Mouse (Mus musculus) heart, adult 11 months (tissue): Measurements from ENCODE around the gene Sv2c.
A peak's percentile ranks its signal among the peaks of the same experiment; 100 is the strongest.
"Not testable (repeated sequence)": the region's sequence is repeated elsewhere in the genome, so short reads cannot be mapped to it uniquely, and the experiment has no call there.

Experiments used
- DNase-seq: peaks from one replicate; pipeline ENCODE4 v3.0.0; 2022

The Sv2c gene

DNA sequence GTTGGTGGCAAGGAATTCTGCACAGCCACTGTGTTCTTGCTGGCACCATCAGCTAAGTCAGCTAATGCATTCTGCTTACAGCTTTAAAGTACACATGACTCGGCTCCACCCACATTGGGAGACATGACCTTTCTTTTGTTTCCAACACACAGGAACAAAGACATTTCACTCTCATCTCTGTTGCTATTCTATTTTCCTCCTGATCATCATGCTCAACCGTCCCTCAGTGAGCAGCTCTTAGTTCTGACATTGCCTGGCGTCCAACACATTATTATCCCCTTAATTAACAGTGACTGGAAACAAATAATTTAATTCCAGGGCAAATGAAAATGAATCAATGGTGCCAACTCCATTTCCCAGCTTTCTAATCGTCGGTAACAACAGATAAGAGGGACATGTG lies 87.0 kb downstream of the Sv2c start:
- DNase-seq, result peak; percentile 42

DNA sequence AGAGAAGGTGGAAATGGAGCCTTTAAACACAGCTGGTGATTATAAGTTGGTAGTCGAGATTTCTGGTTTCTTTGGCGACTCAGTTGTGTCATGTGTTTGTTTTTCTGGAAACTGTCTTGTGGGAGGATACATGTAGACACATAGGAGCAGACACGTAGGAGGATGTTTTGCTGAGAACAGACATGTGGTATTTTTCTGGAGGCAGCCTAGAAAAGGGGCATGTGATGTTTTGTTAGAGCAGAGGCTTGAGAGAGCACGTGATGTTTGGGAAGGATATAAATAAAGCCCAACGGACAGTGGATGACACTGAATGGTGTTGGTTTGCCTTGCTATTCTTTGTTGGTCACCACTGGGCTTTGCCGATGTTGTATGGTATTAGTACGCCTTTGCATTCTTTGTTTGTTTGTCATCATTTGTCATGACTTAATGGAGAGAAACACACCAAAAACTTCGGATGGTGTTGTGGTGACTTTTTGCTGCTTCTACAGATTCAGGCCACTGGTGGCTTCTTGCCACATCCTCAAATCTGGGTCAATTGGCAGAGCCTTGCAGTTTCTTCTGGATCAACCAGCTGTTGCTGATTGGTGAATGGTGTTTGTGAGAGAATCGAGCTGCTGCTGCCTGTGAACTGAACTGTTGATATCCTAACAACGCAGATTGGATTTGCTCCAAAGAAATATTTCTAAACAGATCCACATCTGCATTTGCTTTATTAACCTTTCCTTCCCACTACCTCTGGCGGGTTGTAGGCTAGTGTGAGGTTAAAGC lies 91.9 kb downstream of the Sv2c start:
- peak; percentile 40 for DNase-seq

DNA sequence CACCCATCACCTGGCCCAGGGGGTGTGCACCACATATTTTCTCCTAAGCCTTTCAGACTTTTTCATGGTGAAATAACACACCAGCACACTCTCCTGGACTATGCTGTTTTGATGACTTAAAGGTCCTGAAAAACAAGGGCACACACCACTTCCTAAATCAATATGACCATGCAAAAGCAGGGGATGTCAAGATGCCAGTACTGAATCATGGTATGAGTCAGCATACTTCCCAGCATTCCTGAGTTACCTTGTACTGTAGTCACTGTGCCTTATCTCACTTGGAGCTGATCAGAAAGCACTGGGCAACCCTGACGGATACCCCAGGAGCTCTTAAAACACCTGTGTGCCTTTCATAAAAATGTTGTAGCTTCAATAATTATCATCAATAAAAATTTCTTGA lies 92.8 kb downstream of the Sv2c start:
- DNase-seq, result no peak

DNA sequence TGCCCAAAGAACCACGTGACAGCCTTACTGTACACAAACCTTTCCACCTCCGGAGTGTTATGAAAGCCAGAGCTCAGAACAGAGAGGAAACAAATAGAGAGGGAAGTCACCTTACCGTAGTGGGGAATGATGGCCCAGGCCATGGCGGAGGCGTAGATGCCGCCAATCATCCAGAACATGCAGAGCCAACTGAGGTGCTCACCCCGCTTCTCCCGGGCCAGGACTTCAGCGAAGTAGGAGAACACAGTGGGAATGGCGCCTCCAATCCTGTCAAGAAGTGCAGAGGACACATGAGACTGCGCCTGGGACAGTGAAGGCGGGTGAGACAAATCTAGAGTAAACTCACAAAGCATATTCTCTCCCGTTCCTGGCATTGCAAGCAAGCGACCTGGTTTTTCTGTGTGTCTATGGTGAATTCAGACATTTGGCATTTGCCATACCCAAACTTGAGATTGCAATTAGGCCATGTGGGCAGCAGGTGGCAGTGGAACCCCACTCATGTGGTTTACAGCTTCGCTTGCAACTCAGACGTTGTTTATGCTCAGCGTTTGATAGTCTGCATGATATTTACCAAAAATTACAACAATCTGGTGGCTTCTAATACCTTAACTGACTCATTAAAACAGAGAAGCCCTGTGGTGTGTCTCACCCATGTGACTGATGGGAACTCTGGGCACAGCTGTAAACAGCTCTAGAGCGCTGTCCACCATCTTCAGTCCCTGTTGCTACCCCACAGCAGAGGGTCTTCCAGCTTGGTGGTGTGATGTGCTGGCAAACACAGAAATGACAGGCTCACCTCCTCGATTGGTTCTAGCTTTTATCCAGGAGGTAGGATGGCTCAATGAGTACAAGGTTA lies 101.8 kb downstream of the Sv2c start:
- peak; percentile 78 for DNase-seq

DNA sequence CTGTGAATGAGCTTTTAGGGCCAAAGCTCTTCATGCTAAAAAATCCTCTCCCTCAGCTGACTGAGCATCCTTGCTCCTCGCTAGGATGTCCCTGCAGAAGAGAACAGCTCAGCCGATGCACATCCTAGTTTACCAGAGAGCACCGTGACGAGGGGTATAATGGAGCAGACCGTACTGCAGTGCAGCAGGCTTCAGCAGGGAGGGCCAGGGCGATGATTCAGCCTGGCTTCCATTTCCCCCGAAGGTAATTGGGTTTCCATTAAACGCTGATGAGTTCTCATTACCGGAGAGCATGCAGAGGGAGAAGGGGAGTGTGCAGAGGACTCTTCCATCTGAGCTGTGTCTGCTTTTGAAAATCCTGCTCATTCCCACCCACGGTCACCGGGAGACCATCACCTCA lies 108.5 kb downstream of the Sv2c start:
- DNase-seq, result peak; percentile 77

DNA sequence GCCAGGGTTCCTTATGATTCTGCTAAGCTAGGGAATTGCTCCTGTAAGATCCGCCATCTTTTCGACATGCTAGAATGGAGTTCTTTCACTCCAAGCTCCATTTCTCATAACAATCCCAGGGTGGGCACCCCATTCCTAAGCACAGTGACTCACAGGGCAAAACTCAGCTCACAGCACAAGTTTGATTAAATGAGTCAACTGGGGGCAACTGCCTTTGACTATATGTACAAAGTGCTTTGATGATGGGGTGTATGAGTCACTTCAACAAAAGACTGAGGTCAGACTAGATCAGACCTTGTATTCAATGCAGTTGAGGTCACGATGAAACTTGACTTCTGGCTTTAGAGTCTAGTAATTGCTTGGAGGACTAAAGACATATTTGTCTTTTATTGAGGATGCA lies 116.9 kb downstream of the Sv2c start:
- peak; percentile 55 for DNase-seq

DNA sequence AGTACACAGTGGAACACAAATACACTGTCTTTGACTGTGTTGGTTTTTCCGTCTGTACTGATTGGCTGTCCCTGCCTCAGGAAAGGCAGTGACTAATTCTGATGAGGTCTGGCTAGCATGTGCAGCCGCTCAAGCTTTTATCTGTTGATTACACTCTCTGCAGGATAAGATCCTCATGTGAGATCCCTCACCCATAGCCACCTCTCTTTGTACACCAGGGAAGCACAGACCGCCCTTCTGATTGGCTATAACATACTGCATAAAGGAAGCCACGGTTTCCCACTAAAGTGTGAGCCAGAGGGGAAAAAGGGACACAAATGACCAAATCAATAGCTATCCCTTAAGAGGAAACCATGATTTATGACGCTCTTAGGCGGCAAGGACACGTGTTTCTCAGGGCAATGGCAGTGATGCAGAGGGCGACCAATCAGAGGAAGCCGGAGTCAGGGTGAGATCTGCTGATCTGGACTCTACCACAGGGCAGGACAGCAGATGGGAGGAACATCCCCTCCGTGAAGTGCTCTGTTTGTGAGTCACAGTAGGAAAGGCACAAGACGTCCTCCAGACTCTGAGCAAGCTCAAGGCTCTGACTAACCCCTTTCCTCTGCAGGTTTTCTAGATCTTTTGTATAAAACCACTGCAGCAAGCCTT lies 121.4 kb downstream of the Sv2c start:
- peak; percentile 86 for DNase-seq

DNA sequence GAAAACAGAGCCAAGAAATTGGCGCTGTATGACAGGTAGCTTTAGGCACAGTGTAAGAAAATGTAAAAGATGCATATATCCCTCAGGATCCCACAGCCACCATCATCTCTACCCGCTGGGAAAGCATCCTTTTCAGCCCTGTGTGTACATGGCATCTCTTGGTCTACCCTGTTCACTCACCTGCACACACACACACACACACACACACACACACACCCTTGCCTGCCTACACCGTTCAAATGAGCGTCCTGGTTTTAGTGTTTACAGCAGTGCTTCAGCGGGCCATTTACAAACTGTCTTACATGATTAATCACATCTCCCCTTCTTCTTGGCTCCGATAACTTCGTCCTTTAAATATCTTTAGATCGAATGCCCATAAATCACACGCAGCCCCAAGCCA lies 123.4 kb downstream of the Sv2c start:
- peak; percentile 34 for DNase-seq

DNA sequence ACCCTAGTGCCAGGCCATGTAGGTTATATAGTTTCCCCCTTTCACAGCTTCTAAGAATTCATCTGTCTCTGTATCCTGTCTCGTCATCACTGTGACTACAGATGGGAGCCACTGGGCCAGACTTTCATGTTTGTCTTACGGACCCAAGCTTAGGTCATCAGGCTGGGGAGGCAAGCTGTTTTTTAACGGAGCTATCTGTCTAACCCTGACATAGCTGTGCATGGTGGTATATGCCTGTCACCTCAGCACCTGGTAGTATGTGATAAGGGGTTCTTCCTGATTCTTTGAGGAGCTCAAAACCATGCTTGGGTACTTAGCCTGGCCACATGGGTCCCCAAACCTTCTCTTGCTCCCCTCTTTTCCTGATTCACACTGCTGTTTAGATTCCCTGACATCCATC lies 124.2 kb downstream of the Sv2c start:
- DNase-seq, result peak; percentile 64

DNA sequence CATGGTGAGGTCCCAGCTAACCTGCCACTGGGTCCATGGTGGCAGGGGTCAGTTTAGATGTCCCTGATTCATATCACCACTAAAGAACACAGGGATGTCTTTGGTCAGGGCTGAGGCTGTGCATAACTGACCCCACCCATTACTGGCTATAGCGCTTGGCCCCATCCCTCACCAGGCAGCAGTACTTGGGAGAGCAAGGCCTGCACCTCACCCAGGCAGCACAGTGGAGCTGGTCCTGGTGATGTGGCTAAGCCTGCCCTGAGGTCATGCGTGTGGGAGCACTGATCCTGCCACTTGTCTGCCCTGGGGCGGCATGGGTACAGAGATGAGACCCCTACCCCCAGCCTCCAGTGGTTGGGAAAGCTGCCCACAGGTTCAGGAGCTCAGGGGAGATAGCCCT lies 128.8 kb downstream of the Sv2c start:
- no peak for DNase-seq

DNA sequence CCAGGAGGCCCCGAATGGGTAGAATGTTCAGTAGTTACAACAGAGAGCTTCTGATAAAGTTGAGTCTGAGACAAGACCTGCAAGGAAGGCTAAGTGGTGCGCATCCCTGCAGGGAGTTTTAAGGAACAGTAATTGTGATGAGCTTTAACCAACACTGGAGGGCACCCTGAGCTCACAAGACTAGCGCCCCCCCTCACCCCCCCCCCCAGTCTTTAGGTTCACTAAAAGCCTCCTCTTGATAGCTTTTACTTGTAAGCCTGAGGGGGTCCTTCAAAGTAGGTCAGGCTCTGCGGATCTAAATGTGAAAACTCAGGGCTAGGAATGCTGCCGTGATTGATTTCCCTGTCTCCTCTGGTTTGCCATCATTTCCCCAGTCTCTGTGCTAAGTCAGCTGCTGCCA lies 129.9 kb downstream of the Sv2c start:
- no peak for DNase-seq

DNA sequence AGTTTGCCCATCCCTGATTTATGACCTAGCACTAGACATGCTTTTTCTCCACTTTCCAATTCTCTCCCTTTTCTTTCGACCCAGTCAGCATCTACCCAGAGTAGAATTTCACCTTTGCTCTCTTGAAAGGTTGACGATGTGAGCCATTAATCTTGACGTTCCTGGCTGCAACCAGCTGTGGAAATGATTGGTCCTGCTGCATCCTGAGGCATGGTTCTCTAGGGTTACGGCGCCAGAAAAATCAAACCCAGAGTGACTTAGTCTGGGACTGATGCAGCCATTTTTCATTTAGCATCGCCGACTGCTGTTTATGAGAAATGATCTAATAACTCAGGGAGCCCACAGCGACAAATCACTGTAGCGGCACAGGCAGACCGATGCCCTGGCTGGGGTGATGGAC lies 133.0 kb downstream of the Sv2c start:
- no peak for DNase-seq

DNA sequence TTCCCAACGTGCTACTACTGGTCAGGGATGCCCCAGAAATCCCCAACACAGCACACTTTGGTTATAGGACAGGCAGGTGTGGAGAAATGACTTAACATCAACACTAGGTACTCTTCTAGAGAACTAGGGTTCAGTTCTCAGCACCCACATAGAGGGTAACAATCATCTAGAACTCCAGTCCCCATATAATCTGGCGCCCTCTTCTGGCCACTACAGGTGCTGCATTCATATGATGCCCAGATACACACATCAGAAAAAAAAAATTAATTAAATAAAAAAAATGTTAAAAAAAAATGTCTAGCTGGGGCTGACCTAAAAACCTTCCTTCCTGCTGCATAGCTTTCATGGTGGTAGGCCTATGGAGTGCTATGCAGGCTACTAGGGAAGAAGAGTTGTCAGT lies 135.1 kb downstream of the Sv2c start:
- no peak for DNase-seq

DNA sequence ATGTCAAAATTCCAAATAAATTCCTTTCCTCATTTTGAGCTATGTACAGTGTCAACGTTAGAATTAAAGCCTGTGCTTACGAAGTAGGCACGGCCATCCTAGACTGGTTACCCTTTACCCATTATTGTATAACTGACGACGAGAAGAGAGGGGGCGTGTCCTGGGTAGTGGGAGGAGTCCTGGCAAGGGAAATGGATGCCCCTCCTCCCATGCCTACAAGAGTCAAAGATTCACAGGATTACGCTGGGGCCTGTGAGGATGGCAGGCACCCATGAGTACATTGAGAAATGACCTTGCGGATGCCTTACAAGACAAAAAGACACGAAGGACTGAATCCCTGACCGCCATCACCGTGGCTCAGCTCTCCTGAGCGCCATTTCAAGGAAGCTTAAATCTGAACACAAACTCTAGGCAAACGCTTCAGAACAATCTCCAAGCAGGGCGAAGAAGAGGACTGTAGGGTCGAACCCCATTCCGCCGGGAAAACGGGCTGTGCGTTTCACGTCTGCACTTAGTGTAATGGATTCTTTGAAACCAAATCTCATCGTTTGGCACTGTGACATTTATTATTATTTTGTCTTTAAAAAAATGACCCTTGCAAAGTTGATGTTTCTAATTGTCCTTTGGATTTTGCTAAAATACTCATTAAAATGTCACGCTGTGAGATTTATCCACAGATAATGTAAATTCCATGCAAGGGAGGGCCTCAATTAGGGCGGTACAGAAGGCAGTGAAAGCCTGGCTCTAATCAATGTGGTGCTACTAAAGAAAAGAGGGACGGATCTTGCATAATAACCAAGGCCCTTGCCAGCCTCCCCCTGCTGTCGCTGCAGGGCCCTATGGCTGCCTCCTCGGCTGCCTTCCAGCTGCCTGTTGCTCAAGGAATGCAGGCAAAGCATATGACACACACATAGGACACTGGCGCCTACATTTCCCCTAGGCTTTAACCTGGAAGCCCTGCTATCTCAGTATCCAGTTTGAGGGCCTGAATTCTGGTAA lies 137.4 kb downstream of the Sv2c start:
- no peak for DNase-seq

DNA sequence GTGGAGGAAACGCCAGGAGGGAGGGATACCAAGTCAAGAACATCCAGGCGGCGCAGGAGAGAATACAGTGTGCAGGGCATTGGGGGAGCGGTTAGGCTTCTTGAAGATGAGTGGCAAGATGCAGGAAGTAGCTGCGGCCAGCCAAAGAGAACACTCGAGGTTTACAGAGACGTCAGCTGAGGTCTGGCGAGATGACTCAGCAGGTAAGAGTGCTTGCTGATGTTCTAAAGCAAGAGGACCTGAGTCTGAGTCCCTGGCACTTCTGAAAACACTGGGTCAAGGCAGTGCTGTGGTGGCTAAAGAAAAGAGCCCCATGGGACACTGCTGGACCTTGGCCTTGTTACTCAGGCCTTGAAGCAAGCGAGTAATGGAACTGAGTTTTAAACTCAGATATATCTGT lies 144.2 kb downstream of the Sv2c start:
- DNase-seq, result no peak

DNA sequence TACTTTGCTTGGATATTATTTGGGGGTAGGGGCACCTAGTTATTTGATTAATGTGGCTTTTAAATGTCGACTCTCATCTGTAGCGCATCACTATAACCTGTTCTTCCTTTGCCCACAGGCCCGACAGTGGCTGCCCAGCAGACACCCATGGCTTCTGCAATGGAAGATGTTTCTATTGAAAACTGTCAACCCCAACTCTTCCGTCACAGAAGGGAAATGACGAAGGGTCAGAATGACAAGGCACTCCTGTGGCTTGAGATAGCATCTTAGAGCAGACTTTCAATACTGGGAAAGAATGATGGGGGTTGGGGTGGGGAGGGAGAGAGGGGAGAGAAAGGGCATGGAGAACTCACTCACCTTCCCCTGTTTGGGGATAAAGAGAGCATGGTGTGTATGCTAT lies 145.2 kb downstream of the Sv2c start:
- no peak for DNase-seq

DNA sequence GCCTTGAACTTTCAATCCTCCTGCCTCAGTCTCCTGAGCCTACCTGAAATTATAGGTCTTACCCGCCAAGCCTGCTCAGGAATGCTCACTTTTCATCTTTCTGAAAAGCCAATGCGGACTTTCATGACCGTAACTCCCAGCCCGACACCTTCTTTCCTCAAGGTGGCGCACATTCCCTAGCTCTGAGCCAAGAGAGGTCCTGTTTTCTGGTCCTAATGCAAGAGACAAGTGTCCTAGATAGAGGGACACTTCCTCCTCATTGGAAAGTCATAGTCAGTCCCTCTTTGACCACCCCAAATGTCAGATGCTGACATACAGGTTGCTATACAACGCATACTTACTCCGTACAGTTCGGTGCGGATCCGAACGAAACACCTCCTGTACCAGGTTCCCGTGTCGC lies 146.0 kb downstream of the Sv2c start:
- DNase-seq, result no peak

DNA sequence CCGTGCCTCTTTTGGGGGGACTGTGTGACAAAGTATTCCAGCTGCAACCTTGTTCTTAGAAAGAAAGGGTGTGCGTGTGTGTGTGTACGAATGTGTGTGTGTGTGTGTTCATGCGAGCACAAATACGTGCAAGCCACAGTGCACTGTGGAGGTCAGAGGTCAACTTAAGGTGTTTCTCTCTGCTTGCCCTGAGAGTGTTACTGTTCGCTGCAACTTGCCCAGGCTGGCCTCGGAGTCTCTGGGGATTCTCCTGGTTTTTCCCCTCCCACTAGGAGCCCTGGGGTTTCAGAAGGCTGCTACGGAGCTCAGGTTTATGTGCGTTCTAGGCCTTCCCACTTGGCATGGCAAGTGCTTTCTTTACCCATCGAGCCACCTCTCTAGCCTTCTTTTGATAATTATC lies 157.2 kb downstream of the Sv2c start:
- DNase-seq, result no peak

DNA sequence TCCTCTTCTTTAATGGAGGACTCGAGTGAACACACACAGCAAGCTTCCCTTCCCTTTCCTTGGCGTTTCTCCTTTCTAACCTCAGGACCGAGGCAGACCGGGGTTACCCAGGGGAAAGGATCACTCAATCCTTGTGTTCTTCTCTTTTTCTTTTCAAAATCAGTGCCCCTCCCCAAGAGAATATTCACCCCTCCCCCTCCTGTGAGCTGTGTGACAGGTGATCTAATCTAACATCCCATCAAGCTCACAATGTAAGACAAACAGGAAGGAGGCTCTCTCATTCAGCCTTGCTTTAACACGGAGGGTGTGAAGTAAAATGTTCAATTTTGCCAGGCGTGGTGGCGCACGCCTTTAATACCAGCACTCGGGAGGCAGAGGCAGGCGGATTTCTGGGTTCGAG lies 158.3 kb downstream of the Sv2c start:
- no peak for DNase-seq

DNA sequence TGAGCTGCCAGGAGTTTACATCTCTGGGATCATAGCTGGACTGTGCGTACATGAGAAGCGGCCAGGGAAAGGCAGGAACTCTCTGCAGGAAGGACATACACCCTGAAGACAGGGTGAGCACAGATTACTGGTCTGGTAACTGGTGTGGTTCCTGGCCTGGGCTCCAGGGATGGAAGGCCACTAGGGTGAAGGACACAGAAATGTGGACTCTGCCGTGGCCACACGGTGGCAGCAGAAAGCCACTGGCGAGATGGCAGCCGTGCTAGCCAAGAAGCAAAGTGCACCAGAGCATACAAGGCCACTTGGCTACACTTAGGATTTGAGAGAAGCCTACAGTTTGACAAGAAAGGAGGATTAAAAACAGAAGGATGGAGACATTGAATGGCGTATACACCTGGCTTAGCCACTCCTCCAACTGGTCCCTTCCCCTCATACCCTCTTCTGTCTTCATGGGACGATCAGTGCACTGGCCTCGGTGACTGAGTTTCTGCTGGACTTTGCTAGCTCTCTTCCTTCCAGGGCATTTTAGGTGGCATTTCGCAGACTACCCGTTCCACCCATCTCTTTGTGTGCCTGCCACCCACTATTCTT lies 158.9 kb downstream of the Sv2c start:
- DNase-seq, result peak; percentile 95

DNA sequence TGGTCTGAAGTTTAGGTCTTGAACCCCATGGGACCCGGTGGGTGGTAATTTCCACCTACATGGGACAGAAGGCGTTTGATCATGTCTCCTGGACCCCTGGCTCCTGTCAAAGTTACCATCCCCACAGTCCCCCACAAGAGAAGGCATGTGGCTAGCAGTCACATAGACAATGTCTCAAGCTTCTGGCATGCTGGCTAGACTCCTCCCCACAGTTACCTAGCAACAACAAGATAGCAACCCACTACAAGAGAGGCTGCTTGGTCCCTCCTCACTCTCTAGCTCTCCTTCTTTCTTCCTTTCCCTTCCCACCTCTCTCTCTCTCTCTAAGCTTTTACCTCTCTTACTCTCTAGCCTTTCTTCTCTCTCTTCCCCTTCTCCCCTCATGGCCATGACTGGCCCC lies 164.3 kb downstream of the Sv2c start:
- DNase-seq, result not testable (repeated sequence)

DNA sequence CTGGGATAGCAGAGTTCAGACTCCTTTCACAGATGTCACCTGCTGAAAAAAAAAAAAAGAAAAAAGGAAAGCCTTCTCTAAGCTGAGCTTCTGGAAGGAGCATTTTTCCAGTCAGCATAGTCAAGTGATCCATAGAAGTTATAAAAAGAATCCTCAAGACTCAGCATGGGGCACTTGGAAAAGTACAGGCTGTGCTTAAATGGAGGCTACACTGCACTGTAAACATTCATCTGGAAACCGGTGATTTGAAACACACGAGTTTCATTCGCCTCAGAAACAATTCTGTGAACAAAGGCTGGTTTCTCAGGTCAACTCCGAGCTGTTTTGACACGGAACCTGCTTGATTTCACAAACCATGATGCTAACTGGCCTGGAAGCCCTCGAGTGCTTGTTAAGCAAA lies 165.6 kb downstream of the Sv2c start:
- DNase-seq, result no peak
